In genomic region chr19:29252831-29253545, GRCm38 (mm10) we compare ENCODE assay signal across 7 mouse cellular contexts. TPM values are rescaled to one million over a fixed set of nuclear protein-coding genes. Genes with fewer than 3 reads are reported as not detected.
DNase-seq lines count a peak whose midpoint lies in the region; ATAC-seq and TF ChIP-seq lines count a peak whose summit lies in the region.

No protein-coding gene starts in this region.

- no peak for ATAC-seq in lung, embryonic 15.5 days (ENCODE audit: borderline replicate concordance, extremely low read depth, low FRiP score, low TSS enrichment)
- no peak for ATAC-seq in heart, embryonic 14.5 days (ENCODE audit: insufficient number of reproducible peaks, insufficient read depth, low FRiP score, low read depth)
- ATAC-seq in liver, embryonic 14.5 days (ENCODE audit: insufficient read depth): peak; percentile 14; the same call in 1 of the 2 replicates

- peak overlapping the region; percentile 84 for H3K4me3 ChIP-seq in lung, embryonic 15.5 days
- peak overlapping the region; percentile 80 for H3K4me3 ChIP-seq in bone marrow macrophage, adult 2 months (ENCODE audit: insufficient read depth, low read length)
- H3K4me3 ChIP-seq in heart, embryonic 14.5 days (ENCODE audit: control insufficient read depth in 1 of 2, insufficient read depth in 1 of 2, low read depth in 1 of 2, low read length in 2 of 2): peak overlapping the region; percentile 77 to 95
- peak overlapping the region; percentile 70 to 88 for H3K4me3 ChIP-seq in liver, embryonic 14.5 days (ENCODE audit: insufficient read depth in 1 of 2, low read depth in 2 of 2, low read length in 2 of 2)

- H3K27ac ChIP-seq in lung, embryonic 15.5 days: no peak overlapping the region
- peak overlapping the region; percentile 66 for H3K27ac ChIP-seq in bone marrow macrophage, adult 2 months (ENCODE audit: insufficient read depth, low read depth, low read length)
- peak overlapping the region; percentile 5 to 98; a peak in 2 of 4 replicates for H3K27ac ChIP-seq in heart, embryonic 14.5 days (replicated peaks in 1 of 2; ENCODE audit: control insufficient read depth in 1 of 2, insufficient read depth in 1 of 2, low read depth in 2 of 2, low read length in 2 of 2)
- H3K27ac ChIP-seq in liver, embryonic 14.5 days: peak overlapping the region; percentile 75

- no peak for TF ChIP-seq CTCF in bone marrow macrophage, adult 2 months (IDR thresholded peaks at IDR 0.05; ENCODE audit: low read depth, low read length)
- TF ChIP-seq CTCF in liver, embryonic 14.5 days (IDR thresholded peaks at IDR 0.05; ENCODE audit: low read depth): no peak

- 24% methylated on average over 10 of the region's 10 CpGs for WGBS in lung, embryonic 15.5 days
- 25% methylated on average over 10 of the region's 10 CpGs for WGBS in heart, embryonic 14.5 days
- 6% methylated on average over 10 of the region's 10 CpGs for WGBS in liver, embryonic 14.5 days (ENCODE audit: insufficient replicate concordance)

- no peak for TF ChIP-seq POLR2A in bone marrow macrophage, adult 2 months (IDR thresholded peaks at IDR 0.05; ENCODE audit: borderline replicate concordance, low read depth, low read length)

- no peaks in the 10 kb centered on the region for H3K27me3 ChIP-seq in lung, embryonic 15.5 days
- H3K27me3 ChIP-seq in heart, embryonic 14.5 days (ENCODE audit: control insufficient read depth, insufficient read depth, low read length): no peaks in the 10 kb centered on the region
- no peaks in the 10 kb centered on the region for H3K27me3 ChIP-seq in liver, embryonic 14.5 days (ENCODE audit: control insufficient read depth, insufficient read depth, low read length)

- H3K4me2 ChIP-seq in lung, embryonic 15.5 days: peak overlapping the region; percentile 88
- peak overlapping the region; percentile 86 for H3K4me2 ChIP-seq in heart, embryonic 14.5 days (ENCODE audit: low read length)
- peak overlapping the region; percentile 94 for H3K4me2 ChIP-seq in liver, embryonic 14.5 days (ENCODE audit: low read depth)

- no peak for DNase-seq in lung, postnatal 25 days (ENCODE audit: low spot score)
- peak in 2 of 3 experiments; percentile 39 to 45 for DNase-seq in liver, embryonic 14.5 days (ENCODE audit: low read depth in 3 of 3, low spot score in 3 of 3)
- DNase-seq in thymus, postnatal 25 days: peak; percentile 29
- DNase-seq in cerebellum, adult 8-10 months: no peak

- no peaks in the 10 kb centered on the region for H3K36me3 ChIP-seq in lung, embryonic 15.5 days
- no peaks in the 10 kb centered on the region for H3K36me3 ChIP-seq in heart, embryonic 14.5 days (ENCODE audit: control insufficient read depth, insufficient read depth, low read length)
- H3K36me3 ChIP-seq in liver, embryonic 14.5 days (replicated peaks; ENCODE audit: control insufficient read depth, insufficient read depth, low read depth): peaks cover 12% of the 10 kb centered on the region

- peaks cover 24% of the 10 kb centered on the region for H3K4me1 ChIP-seq in lung, embryonic 15.5 days
- H3K4me1 ChIP-seq in bone marrow macrophage, adult 2 months (ENCODE audit: control insufficient read depth, insufficient read depth, low read length): peaks cover 14% of the 10 kb centered on the region
- peaks cover 0 to 30% of the 10 kb centered on the region in 2 experiments; a peak in 3 of 4 replicates for H3K4me1 ChIP-seq in heart, embryonic 14.5 days (ENCODE audit: control insufficient read depth in 2 of 2, insufficient read depth in 2 of 2, low read length in 2 of 2)
- peaks cover 18 to 26% of the 10 kb centered on the region in 2 experiments for H3K4me1 ChIP-seq in liver, embryonic 14.5 days (replicated peaks; ENCODE audit: control insufficient read depth in 2 of 2, insufficient read depth in 2 of 2, low read length in 1 of 2)

- no peaks in the 10 kb centered on the region for H3K9me3 ChIP-seq in lung, embryonic 15.5 days
- H3K9me3 ChIP-seq in heart, embryonic 14.5 days (ENCODE audit: control insufficient read depth, low read length): no peaks in the 10 kb centered on the region
- H3K9me3 ChIP-seq in liver, embryonic 14.5 days (ENCODE audit: control insufficient read depth, low read length): no peaks in the 10 kb centered on the region

- peak; percentile 22; the same call in 1 of the 2 replicates for TF ChIP-seq EP300 in liver, embryonic 14.5 days (IDR thresholded peaks at IDR 0.05; ENCODE audit: low read depth)

- H3K9ac ChIP-seq in lung, embryonic 15.5 days: peak overlapping the region; percentile 92
- peak overlapping the region; percentile 97 for H3K9ac ChIP-seq in heart, embryonic 14.5 days (ENCODE audit: low read length)
- peak overlapping the region; percentile 89 for H3K9ac ChIP-seq in liver, embryonic 14.5 days (replicated peaks)

RNA-seq across cellular contexts. Expression of gene Jak2, which starts 1.4 kb away (rescaled TPM):
- polyA plus RNA-seq in lung, embryonic 15.5 days (2015; fragmentation: Nextera tagmentation; extraction: Ambion mirVana): 7.7 and 8.3 TPM in 2 replicates
- polyA plus RNA-seq in bone marrow macrophage, adult 2 months (2012; ENCODE audit: insufficient read depth, insufficient read length, missing spikeins): 22.3 and 24.7 TPM in 2 replicates
- 11.1 and 11.5 TPM in 2 replicates for polyA plus RNA-seq in heart, embryonic 14.5 days (2014; fragmentation: Nextera tagmentation; extraction: Ambion mirVana)
- 8.6 and 13.9 TPM in 2 replicates for polyA plus RNA-seq in liver, embryonic 14.5 days (2012; rRNA removed)
- 16.0 and 19.4 TPM in 2 replicates for polyA plus RNA-seq in liver, embryonic 14.5 days (2014; fragmentation: Nextera tagmentation; extraction: Ambion mirVana)

Comparison
In these comparisons a context has a peak if more than half of its experiments do, and no peak if none do; other contexts are left out.
1. DNase-seq: peak in liver, embryonic 14.5 days (2 of 3) and thymus, postnatal 25 days (single experiment); none in lung, postnatal 25 days (single experiment) and cerebellum, adult 8-10 months (single experiment).
2. Peak in every context shown above with its lines, with median percentiles within 50 percentile points of each other: H3K4me2 ChIP-seq, H3K4me3 ChIP-seq and H3K9ac ChIP-seq.